Mouse (Mus musculus): Measurements from ENCODE around the gene Arf1. TPM values are rescaled to one million over a fixed set of nuclear protein-coding genes. Genes with fewer than 3 reads are reported as not detected.

Gene Arf1
- polyA plus RNA-seq, 1 experiment from 2014 or later = 590 TPM

Other genes with a start within 250 kb of the Arf1 start
- 0.28 and 0.39 TPM in 2 replicates for gene Obscn, start 91.9 kb downstream of the Arf1 start, polyA plus RNA-seq (2016; fragmentation: Nextera tagmentation; extraction: Ambion mirVana)
- gene Iba57, start 64.5 kb downstream of the Arf1 start, polyA plus RNA-seq (2016; fragmentation: Nextera tagmentation; extraction: Ambion mirVana) = 6.6 and 7.5 TPM in 2 replicates
- gene Gjc2, start 45.1 kb downstream of the Arf1 start, polyA plus RNA-seq (2016; fragmentation: Nextera tagmentation; extraction: Ambion mirVana) = 0.27 and 0.28 TPM in 2 replicates
- gene Guk1, start 36.1 kb downstream of the Arf1 start, polyA plus RNA-seq (2016; fragmentation: Nextera tagmentation; extraction: Ambion mirVana) = 107 and 112 TPM in 2 replicates
- 76.1 and 84.6 TPM in 2 replicates for gene Mrpl55, start 25.8 kb downstream of the Arf1 start, polyA plus RNA-seq (2016; fragmentation: Nextera tagmentation; extraction: Ambion mirVana)
- 29.6 and 31.9 TPM in 2 replicates for gene 2310033P09Rik, start 19.9 kb downstream of the Arf1 start, polyA plus RNA-seq (2016; fragmentation: Nextera tagmentation; extraction: Ambion mirVana)
- gene Wnt3a, start 62.5 kb upstream of the Arf1 start, polyA plus RNA-seq (2016; fragmentation: Nextera tagmentation; extraction: Ambion mirVana) = 5.0 and 8.0 TPM in 2 replicates
- 6.1 and 6.9 TPM in 2 replicates for gene Wnt9a, start 78.7 kb upstream of the Arf1 start, polyA plus RNA-seq (2016; fragmentation: Nextera tagmentation; extraction: Ambion mirVana)
- not detected in 2 replicates for gene Prss38, start 147.4 kb upstream of the Arf1 start, polyA plus RNA-seq (2016; fragmentation: Nextera tagmentation; extraction: Ambion mirVana)
- gene Jmjd4, start 221.8 kb upstream of the Arf1 start, polyA plus RNA-seq (2016; fragmentation: Nextera tagmentation; extraction: Ambion mirVana) = 14.6 and 14.8 TPM in 2 replicates
- gene Snap47, start 222.9 kb upstream of the Arf1 start, polyA plus RNA-seq (2016; fragmentation: Nextera tagmentation; extraction: Ambion mirVana) = 230 and 240 TPM in 2 replicates
- 10.8 and 11.8 TPM in 2 replicates for gene Zfp867, start 244.2 kb upstream of the Arf1 start, polyA plus RNA-seq (2016; fragmentation: Nextera tagmentation; extraction: Ambion mirVana)

Data from hindbrain, embryonic 12.5 days (tissue).